Mouse (Mus musculus): ENCODE results near the gene Prkcsh. TPM values are rescaled to one million over a fixed set of nuclear protein-coding genes. Genes with fewer than 3 reads are reported as not detected.

Gene Prkcsh
- total RNA-seq, 2 experiments from 2014 or later = 106 to 111 TPM

DNA sequence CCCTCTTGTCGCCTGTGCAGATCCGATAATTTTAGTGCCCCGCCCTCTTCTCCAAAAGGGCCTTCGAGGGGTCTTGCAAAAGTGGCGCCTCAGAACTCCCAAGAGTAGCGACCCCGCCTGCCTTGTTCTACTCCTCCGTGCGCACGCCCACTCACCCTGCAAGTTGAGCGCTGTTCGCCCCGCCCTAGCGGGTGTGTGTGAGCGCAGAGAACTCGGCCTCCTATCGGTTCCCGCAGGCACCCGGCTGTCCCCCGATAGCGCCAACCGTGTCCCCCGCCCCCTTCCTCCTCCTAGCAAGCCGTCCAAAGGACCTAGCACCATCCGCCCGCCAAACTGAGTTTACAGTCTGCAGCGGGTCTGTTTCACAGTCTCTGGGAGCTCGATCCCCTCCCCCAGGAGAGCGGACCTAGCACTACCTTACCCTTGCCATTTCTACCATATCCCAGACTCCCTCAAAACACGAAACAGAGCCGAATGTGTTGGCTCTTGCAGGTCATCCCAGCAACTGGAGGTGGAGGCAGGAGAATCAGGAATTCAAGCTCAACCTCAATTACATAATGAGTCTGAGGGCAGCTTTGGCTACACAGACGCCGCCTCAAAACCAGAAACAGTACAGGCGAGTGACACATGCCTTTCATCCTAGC lies 40.1 kb upstream of the Prkcsh start:
- Histone ChIP-seq H3K27ac (peak overlapping the region; percentile 80), H3K4me3 (peak overlapping the region; percentile 61)
- peak; percentile 75 to 84 for DNase-seq (ENCODE audit: low spot score in 2 of 2)
- TF ChIP-seq CTCF (conservative IDR thresholded peaks at IDR 0.05) = peak; percentile 56

DNA sequence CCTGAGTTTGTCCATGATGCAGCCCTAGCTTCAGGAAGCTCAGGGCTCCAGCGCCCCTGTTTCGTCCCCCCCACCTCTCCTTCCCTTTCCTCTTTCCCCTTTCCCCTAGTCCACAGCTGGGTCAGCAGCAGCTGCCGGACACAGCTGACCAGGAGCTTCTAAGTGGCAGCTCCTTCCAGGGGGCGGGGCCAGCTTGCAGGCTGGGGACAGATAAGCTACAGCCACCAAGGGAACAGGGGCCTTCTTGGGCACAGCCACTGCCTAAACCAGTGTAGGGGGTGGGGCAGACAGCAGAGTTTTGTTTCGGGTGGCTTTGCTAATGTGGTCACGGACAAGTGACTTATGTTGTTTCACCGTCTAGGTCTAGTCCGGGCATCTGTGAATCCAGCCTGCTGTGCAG lies 39.2 kb upstream of the Prkcsh start, which contains the start of gene Epor:
TSS of gene Epor (minus strand) at position 90 of the 400 bp plus-strand sequence.
- Histone ChIP-seq H3K4me3 (peak within 1 kb of the TSS; percentile 61), H3K27ac (peak within 1 kb of the TSS; percentile 80)
- no peak for DNase-seq (ENCODE audit: low spot score in 2 of 2)
- TF ChIP-seq CTCF (conservative IDR thresholded peaks at IDR 0.05) = no peak

DNA sequence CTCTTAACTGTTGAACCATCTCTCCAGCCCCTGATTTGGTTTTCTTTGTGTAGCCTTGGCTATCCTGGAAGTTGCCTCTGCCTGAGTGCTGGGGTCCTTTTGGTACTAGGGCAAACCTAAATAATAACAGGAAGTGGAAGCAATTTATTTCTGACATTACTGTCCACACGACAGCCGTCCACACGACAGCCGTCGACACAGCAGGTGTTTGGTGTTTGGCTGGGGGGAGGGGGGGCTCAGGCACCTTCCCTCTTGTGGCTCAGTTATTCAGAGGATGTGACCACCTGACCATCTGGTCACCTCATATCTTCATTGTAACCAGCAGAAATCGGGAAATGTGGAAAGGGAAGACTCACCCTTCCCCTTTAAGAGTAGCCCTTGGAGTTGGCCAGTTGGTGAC lies 33.7 kb upstream of the Prkcsh start:
- Histone ChIP-seq H3K4me3 (no peak overlapping the region), H3K27ac (no peak overlapping the region)
- DNase-seq (ENCODE audit: low spot score in 2 of 2) = no peak
- no peak for TF ChIP-seq CTCF (conservative IDR thresholded peaks at IDR 0.05)

DNA sequence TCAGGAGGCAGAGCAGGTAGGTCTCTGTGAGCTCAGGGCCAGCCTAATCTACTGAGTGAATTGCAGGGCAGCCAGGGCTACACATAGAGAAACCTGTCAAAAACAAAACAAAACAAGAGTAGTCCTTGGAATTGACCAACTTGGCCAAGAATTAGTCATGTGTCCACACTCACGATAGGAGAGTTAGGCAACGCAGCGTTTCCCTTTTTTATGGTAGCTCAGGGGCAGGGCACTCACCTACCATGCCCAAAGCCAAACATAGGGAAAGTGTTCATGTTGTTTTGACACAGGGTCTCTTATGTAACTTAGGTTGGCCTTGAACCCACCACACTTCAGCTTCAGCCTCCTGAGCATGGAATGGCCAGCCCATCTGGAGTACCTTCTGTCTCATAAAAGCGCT lies 33.3 kb upstream of the Prkcsh start:
- no peak for DNase-seq (ENCODE audit: low spot score in 2 of 2)
- Histone ChIP-seq H3K27ac (no peak overlapping the region), H3K4me3 (no peak overlapping the region)
- TF ChIP-seq CTCF (conservative IDR thresholded peaks at IDR 0.05) = no peak

DNA sequence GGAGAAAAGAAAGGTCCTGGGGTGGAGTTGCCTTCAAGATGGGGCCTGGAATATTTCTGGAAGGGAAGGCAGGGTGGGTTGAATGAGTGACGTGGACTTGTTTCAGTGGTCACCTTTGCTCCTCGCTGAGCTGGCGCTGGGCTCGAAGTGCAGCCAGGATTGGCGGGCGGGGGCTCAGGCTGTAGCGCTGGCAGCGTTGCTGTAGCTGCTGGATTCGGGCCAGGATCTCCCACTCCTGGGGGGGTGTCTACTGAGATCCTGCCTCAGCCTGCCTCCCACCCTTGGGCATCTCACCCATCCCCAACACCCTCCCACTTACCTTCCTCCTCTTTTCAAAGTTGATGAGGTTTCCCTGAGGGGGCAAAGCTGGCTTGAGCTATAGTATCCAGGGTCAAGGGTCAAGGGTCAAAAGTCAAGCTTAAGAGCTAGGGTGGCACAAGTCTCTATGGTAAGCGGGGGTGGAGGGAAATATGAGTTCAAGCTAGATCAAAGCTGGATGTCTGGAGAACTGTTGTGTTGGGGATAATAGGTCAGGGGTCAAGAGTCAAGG lies 25.9 kb upstream of the Prkcsh start:
- no peak overlapping the region for H3K27ac ChIP-seq
- no peak overlapping the region for H3K4me3 ChIP-seq
- DNase-seq (ENCODE audit: low spot score in 2 of 2) = no peak
- TF ChIP-seq CTCF (conservative IDR thresholded peaks at IDR 0.05) = no peak

DNA sequence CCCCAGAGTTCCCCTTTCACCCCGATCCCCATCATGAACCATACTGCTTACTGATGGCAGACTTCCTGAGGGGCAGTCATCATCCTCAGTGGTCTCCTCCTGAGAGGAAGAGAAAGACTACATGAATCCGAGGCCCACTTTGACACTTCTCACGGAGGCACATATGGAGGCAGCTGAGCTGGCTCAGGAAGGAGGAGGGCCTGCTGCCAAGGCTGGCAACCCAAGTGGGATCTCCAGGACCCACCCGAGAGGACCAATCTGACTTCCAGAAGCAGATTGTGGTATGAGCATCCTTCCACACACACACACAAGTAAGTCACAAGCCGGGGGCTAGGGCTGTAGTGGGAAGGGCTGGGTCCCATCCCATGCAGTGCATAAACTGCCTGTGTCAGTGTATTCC lies 25.3 kb upstream of the Prkcsh start:
- Histone ChIP-seq H3K27ac (no peak overlapping the region), H3K4me3 (no peak overlapping the region)
- no peak for DNase-seq (ENCODE audit: low spot score in 2 of 2)
- no peak for TF ChIP-seq CTCF (conservative IDR thresholded peaks at IDR 0.05)

DNA sequence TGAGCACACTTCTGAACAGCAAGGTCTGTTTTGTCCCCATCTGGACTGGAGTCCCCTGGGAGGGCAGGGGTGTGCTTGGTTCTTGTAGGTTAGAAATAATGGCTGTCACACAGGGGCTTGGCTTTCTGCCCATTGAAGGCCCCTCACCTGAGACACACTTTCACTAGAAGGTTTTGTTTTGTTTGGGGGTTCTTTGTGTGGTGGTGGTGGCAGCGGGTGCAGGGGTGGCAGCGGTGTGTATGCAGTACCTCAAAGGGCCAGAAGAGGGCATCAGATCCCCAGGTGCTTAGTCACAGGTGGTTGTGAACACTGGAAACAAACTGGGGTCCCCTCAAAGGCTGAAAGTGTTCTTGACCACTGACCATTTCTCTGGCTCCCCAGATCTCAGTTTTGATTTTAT lies 24.6 kb upstream of the Prkcsh start:
- Histone ChIP-seq H3K4me3 (no peak overlapping the region), H3K27ac (no peak overlapping the region)
- no peak for DNase-seq (ENCODE audit: low spot score in 2 of 2)
- peak; percentile 82 for TF ChIP-seq CTCF (conservative IDR thresholded peaks at IDR 0.05)

DNA sequence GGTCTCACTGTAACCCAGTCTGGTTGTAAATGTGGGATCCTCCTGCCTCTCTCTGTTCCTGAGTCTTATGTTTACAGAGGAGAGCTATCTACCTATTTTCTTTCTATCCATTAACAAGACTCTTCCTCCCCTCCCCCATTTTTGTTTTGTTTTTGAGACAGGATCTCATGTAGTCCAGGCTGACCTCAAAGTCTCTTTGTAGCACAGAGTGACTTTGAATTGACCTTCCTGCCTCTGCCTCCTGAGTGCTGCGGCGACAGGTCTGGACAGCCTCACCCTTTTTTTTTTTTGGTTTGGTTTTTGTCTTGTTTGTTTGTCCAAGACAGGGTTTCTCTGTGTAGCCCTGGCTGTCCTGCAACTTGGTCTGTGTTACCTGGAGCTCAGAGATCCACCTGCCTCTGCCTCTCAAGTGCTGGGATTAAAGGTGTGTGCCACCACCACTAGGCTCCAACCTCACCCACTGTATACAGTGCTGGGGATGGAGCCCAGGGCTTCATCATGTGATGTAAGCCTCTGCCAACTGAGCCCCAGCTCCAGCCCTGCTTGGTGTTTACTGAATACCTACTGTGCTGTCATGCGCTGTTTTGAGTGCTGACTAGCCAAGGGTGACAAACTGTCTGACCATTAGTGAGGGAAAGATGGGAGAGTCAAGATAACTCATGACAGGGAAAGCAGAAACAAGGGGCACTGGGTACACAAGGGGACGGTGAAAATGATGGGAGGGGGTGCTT lies 24.0 kb upstream of the Prkcsh start:
- DNase-seq (ENCODE audit: low spot score in 2 of 2) = no peak
- no peak for TF ChIP-seq CTCF (conservative IDR thresholded peaks at IDR 0.05)
- no peak overlapping the region for H3K4me3 ChIP-seq
- H3K27ac ChIP-seq = no peak overlapping the region

DNA sequence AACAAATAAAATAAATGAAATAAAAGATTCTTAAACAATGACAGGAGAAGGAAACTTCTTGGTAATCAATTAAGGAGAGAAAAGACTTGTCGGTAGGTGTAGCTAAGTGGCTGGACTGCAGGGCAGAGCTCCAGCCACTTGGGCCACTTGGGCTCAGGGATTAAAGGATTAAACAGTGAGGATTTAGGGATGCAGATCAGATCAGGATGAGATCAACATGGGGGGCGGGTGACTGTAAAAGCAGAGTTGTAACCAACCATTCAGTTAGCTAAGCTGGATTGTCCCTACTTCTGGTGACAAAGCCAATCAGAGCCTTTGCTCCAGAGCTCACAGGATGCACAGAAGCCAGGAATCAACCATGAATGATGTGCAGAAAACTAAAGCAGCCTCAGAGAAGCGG lies 18.7 kb upstream of the Prkcsh start:
- H3K27ac ChIP-seq = no peak overlapping the region
- H3K4me3 ChIP-seq = no peak overlapping the region
- TF ChIP-seq CTCF (conservative IDR thresholded peaks at IDR 0.05) = no peak
- no peak for DNase-seq (ENCODE audit: low spot score in 2 of 2)

DNA sequence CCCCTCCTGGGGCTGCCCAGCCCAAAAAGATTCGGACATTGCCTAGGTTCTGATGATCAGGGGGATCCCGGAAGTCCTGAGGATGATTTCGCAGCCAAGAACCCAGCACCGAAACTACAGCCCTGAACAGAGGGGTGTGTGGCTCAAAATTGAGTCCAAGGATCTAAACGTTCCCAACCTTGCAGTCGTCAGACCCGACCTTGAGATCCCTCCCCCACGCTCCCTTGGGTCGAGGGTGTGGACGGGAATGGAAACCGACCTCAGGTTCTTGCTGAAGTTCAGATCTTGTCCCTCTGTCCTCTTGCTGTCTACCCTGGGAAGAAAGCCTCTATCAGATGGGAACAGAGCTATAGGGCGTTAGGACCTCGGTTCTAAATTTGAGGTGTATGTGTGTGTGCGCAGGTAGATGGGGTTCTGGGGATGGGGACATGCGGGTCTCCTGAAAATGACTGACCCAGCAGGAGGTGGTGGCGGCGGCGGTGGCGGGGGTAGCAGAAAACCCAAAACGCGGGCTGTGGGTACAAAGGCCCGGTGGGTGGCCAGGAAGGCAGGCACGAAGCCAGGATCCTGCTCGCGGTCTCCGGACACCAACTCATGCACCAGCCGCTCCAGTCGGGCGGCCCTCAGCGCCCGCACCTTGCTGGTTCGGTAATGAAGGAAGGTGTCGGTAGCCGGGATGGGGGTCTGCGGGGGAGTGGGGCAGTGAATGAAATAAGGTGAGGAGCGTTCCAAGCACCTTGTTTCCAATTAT lies 14.8 kb upstream of the Prkcsh start:
- no peak for DNase-seq (ENCODE audit: low spot score in 2 of 2)
- no peak for TF ChIP-seq CTCF (conservative IDR thresholded peaks at IDR 0.05)
- H3K4me3 ChIP-seq = no peak overlapping the region; the same call in 1 of the 2 replicates
- no peak overlapping the region for H3K27ac ChIP-seq

DNA sequence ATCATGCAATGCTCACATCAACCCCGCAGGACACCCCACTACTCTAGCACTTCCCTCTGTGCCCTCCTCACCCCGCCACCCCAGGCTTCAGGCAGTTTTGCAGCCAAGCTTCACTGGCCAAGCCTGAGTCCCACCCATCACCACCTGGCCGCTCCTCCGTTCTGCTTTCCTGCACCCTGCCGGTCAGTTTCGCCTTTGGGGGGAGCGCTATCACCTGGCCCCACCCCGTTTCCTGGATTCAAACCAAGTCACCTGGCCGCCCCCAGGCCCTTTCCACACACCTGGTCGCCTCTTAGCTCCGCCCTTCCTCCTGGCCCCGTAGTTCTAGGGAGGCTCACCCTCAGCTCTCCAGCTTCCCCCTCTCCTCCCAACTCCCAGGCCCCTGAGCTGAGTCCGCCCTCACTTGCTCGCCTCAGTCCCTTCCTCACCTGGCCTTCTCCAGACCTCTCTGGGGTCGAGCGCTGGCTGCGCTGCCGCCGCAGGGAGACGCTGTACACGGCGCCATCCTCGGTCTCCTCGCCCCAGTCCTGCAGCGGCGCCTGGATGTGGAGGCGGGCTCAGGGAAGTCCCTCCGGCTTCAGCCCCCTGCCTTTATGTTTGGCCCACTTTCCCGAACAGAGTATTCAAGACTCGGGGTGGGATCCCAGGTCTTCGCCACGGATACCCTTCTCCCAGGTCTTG lies 14.0 kb upstream of the Prkcsh start:
- Histone ChIP-seq H3K4me3 (peak overlapping the region; percentile 52), H3K27ac (no peak overlapping the region)
- no peak for DNase-seq (ENCODE audit: low spot score in 2 of 2)
- peak; percentile 15; the same call in 1 of the 2 replicates for TF ChIP-seq CTCF (conservative IDR thresholded peaks at IDR 0.05)

DNA sequence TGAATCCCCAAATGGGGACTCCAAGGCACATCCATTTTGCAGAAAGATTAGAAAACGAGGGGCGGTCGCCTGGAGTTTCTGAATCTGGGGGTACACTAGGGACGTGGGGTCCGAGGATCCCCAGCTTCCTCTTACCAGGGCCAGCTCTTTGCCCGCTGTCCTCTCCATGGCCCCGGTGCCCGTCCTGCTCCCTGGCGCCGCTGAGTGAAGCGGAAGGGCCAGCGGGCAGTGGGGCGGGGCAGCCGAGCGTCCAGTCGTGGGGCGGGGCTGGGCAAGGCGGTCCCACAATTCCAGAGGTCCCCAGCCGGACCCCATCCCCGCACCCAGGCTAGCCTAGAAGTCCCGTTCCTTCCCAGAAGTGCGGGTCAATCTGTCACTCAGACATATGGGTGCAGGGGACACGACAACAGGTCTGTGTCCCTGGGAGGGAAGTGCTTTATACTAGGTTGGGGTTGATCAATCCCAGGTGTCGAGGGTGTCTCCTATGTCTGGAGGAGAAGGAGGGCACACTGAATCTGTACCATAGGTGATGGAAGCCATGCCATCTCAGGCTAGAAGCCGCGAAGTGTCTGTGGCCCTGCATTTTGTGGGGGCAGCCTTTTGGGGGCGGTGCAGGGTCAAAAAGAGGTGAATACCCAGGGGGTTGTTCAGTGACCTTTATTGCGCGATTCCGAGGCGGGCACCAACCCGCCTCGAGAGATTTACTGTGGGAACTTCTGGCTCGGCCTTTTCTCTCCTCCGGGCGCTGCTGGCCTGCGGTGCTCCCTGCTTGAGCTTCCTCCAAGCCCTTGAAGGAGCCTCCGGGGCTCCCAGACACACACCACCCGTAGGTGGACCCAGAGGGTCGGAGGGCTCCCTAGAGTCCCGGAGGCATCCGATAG lies 13.1 kb upstream of the Prkcsh start, which contains the start of gene Rgl3:
TSS of gene Rgl3 (minus strand) at position 217 of the 881 bp plus-strand sequence.
- H3K27ac ChIP-seq = no peak within 1 kb of the TSS
- H3K4me3 ChIP-seq = peak within 1 kb of the TSS; percentile 52
- no peak for TF ChIP-seq CTCF (conservative IDR thresholded peaks at IDR 0.05)
- no peak for DNase-seq (ENCODE audit: low spot score in 2 of 2)

Measured in layer of hippocampus, adult 2 months (tissue).